Mouse (Mus musculus): ENCODE measurements around the gene Car4. TPM values are rescaled to one million over a fixed set of nuclear protein-coding genes. Genes with fewer than 3 reads are reported as not detected.
A peak's percentile ranks its signal among the peaks of the same experiment; 100 is the strongest.

Car4 gene
- not detected for polyA plus RNA-seq (2012; fragmentation: generic; extraction: Trizol)
- long read RNA-seq, experiment 1: 0 reads
- long read RNA-seq, experiment 2: 0 reads

- TF ChIP-seq MAX (IDR thresholded peaks at IDR 0.05) (no peak), CEBPB (IDR thresholded peaks at IDR 0.05; ENCODE audit: low read depth) (no peak), FOSL1 (IDR thresholded peaks at IDR 0.05; ENCODE audit: insufficient read depth, low read length, poor library complexity, severe bottlenecking) (no peak), MYOG (IDR thresholded peaks at IDR 0.05; ENCODE audit: control insufficient read depth, extremely low read depth, insufficient read length) (no peak), MYOD1 (IDR thresholded peaks at IDR 0.05; ENCODE audit: control insufficient read depth, insufficient read length, low read depth) (no peak), USF1 (IDR thresholded peaks at IDR 0.05; ENCODE audit: low read depth) (no peak), CTCF (IDR thresholded peaks at IDR 0.05; ENCODE audit: control insufficient read depth, insufficient read depth, insufficient read length) (no peak)
- no peaks in the 10 kb centered on the region for H3K36me3 ChIP-seq (ENCODE audit: control insufficient read depth, insufficient read depth)
- peaks cover 77% of the 10 kb centered on the region for H3K27me3 ChIP-seq (ENCODE audit: control insufficient read depth, insufficient read depth, insufficient read length)
- H3K4me3 ChIP-seq (ENCODE audit: insufficient read depth, poor library complexity, severe bottlenecking): no peak within 1 kb of the TSS
- H3K79me2 ChIP-seq (ENCODE audit: control insufficient read depth, insufficient read depth): no peaks in the 10 kb centered on the region
- H3K79me3 ChIP-seq (ENCODE audit: low read depth): no peaks in the 10 kb centered on the region
- no peak within 1 kb of the TSS for H3ac ChIP-seq (ENCODE audit: control insufficient read depth, insufficient read length, low read depth)
These were observed at the start of gene Car4 for GRCm38 (mm10) chr11:84957591-84958270. Gene Car4, plus strand, starts transcription at chr11:84957786.

- Histone ChIP-seq H3K27me3 (ENCODE audit: control insufficient read depth, insufficient read depth, insufficient read length) (no peaks in the 10 kb centered on the region), H3K4me3 (ENCODE audit: insufficient read depth, poor library complexity, severe bottlenecking) (no peak overlapping the region), H3K36me3 (ENCODE audit: control insufficient read depth, insufficient read depth) (peaks cover 89% of the 10 kb centered on the region), H3ac (ENCODE audit: control insufficient read depth, insufficient read length, low read depth) (no peak overlapping the region), H3K79me2 (ENCODE audit: control insufficient read depth, insufficient read depth) (no peaks in the 10 kb centered on the region), H3K79me3 (ENCODE audit: low read depth) (no peaks in the 10 kb centered on the region)
- TF ChIP-seq FOSL1 (IDR thresholded peaks at IDR 0.05; ENCODE audit: insufficient read depth, low read length, poor library complexity, severe bottlenecking) (no peak), USF1 (IDR thresholded peaks at IDR 0.05; ENCODE audit: low read depth) (no peak), MAX (IDR thresholded peaks at IDR 0.05) (no peak), MYOG (IDR thresholded peaks at IDR 0.05; ENCODE audit: control insufficient read depth, extremely low read depth, insufficient read length) (no peak), CEBPB (IDR thresholded peaks at IDR 0.05; ENCODE audit: low read depth) (no peak), CTCF (IDR thresholded peaks at IDR 0.05; ENCODE audit: control insufficient read depth, insufficient read depth, insufficient read length) (no peak), MYOD1 (IDR thresholded peaks at IDR 0.05; ENCODE audit: control insufficient read depth, insufficient read length, low read depth) (no peak)
These were observed 49.1 kb upstream of the Car4 start for GRCm38 (mm10) chr11:84908480-84908879.

GRCm38 (mm10) chr11:84910411-84910810, 47.2 kb upstream of the Car4 start:
- Histone ChIP-seq H3K79me3 (ENCODE audit: low read depth) (peaks cover 6% of the 10 kb centered on the region), H3K27me3 (ENCODE audit: control insufficient read depth, insufficient read depth, insufficient read length) (no peaks in the 10 kb centered on the region), H3K36me3 (ENCODE audit: control insufficient read depth, insufficient read depth) (peaks cover 72% of the 10 kb centered on the region), H3K4me3 (ENCODE audit: insufficient read depth, poor library complexity, severe bottlenecking) (no peak overlapping the region), H3K79me2 (ENCODE audit: control insufficient read depth, insufficient read depth) (peaks cover 15% of the 10 kb centered on the region), H3ac (ENCODE audit: control insufficient read depth, insufficient read length, low read depth) (no peak overlapping the region)
- TF ChIP-seq FOSL1 (IDR thresholded peaks at IDR 0.05; ENCODE audit: insufficient read depth, low read length, poor library complexity, severe bottlenecking) (no peak), USF1 (IDR thresholded peaks at IDR 0.05; ENCODE audit: low read depth) (no peak), MYOD1 (IDR thresholded peaks at IDR 0.05; ENCODE audit: control insufficient read depth, insufficient read length, low read depth) (peak; percentile 68)

- Histone ChIP-seq H3K4me3 (ENCODE audit: insufficient read depth, poor library complexity, severe bottlenecking) (no peak overlapping the region), H3K79me3 (ENCODE audit: low read depth) (peaks cover 12% of the 10 kb centered on the region), H3K36me3 (ENCODE audit: control insufficient read depth, insufficient read depth) (peaks cover 36% of the 10 kb centered on the region), H3K79me2 (ENCODE audit: control insufficient read depth, insufficient read depth) (peaks cover 23% of the 10 kb centered on the region), H3ac (ENCODE audit: control insufficient read depth, insufficient read length, low read depth) (no peak overlapping the region), H3K27me3 (ENCODE audit: control insufficient read depth, insufficient read depth, insufficient read length) (no peaks in the 10 kb centered on the region)
- TF ChIP-seq CTCF (IDR thresholded peaks at IDR 0.05; ENCODE audit: control insufficient read depth, insufficient read depth, insufficient read length): no peak
- TF ChIP-seq MYOG (IDR thresholded peaks at IDR 0.05; ENCODE audit: control insufficient read depth, extremely low read depth, insufficient read length): no peak
- TF ChIP-seq USF1 (IDR thresholded peaks at IDR 0.05; ENCODE audit: low read depth): no peak
- TF ChIP-seq MYOD1 (IDR thresholded peaks at IDR 0.05; ENCODE audit: control insufficient read depth, insufficient read length, low read depth): no peak
- no peak for TF ChIP-seq FOSL1 (IDR thresholded peaks at IDR 0.05; ENCODE audit: insufficient read depth, low read length, poor library complexity, severe bottlenecking)
These were observed 42.9 kb upstream of the Car4 start for GRCm38 (mm10) chr11:84914673-84915072.

GRCm38 (mm10) chr11:84916053-84916702, 41.4 kb upstream of the Car4 start, which contains the start of gene Znhit3:
Gene Znhit3, minus strand, starts transcription at chr11:84916366.
- Histone ChIP-seq H3K79me2 (ENCODE audit: control insufficient read depth, insufficient read depth) (peaks cover 23% of the 10 kb centered on the region), H3K27me3 (ENCODE audit: control insufficient read depth, insufficient read depth, insufficient read length) (no peaks in the 10 kb centered on the region), H3K36me3 (ENCODE audit: control insufficient read depth, insufficient read depth) (peaks cover 21% of the 10 kb centered on the region), H3K79me3 (ENCODE audit: low read depth) (peaks cover 12% of the 10 kb centered on the region), H3ac (ENCODE audit: control insufficient read depth, insufficient read length, low read depth) (peak within 1 kb of the TSS; percentile 79), H3K4me3 (ENCODE audit: insufficient read depth, poor library complexity, severe bottlenecking) (peak within 1 kb of the TSS; percentile 77)
- TF ChIP-seq MYOG (IDR thresholded peaks at IDR 0.05; ENCODE audit: control insufficient read depth, extremely low read depth, insufficient read length): no peak
- TF ChIP-seq MAX (IDR thresholded peaks at IDR 0.05): peak; percentile 81
- TF ChIP-seq CEBPB (IDR thresholded peaks at IDR 0.05; ENCODE audit: low read depth): no peak
